In genomic region chr16:87039861-87040260, GRCm38 (mm10) we compare ENCODE assay signal across 27 mouse cellular contexts.
A peak's percentile ranks its signal among the peaks of the same experiment; 100 is the strongest.
DNase-seq lines count a peak whose midpoint lies in the region; ATAC-seq and TF ChIP-seq lines count a peak whose summit lies in the region.
"Had no signal": no experiment of that assay in that cellular context is flagged by ENCODE, and none has a peak within 500 bp of the region (broad histone marks: within the 10 kb centered on the region; RNA-seq: fewer than 3 reads in every experiment).

No protein-coding gene starts in this region.

- 85% methylated on average over 1 of the region's 1 CpGs for WGBS in intestine, embryonic 14.5 days
- WGBS in intestine, postnatal 0 days, result 54% methylated on average over 1 of the region's 1 CpGs
- 80% methylated on average over 1 of the region's 1 CpGs for WGBS in embryonic facial prominence, embryonic 10.5 days

- H3K9me3 ChIP-seq in intestine, embryonic 14.5 days (ENCODE audit: control insufficient read depth, low read length), result no peaks in the 10 kb centered on the region
- no peaks in the 10 kb centered on the region for H3K9me3 ChIP-seq in intestine, postnatal 0 days (ENCODE audit: control insufficient read depth)
- no peaks in the 10 kb centered on the region for H3K9me3 ChIP-seq in embryonic facial prominence, embryonic 10.5 days
- H3K9me3 ChIP-seq: G1E; heart, embryonic 10.5 days; heart, embryonic 13.5 days had no signal

- H3K36me3 ChIP-seq in intestine, embryonic 14.5 days (ENCODE audit: control insufficient read depth, insufficient read depth, low read length), result no peaks in the 10 kb centered on the region
- H3K36me3 ChIP-seq in intestine, postnatal 0 days (ENCODE audit: control insufficient read depth, insufficient read depth), result no peaks in the 10 kb centered on the region
- no peaks in the 10 kb centered on the region for H3K36me3 ChIP-seq in embryonic facial prominence, embryonic 10.5 days (replicated peaks)
- H3K36me3 ChIP-seq: G1E; heart, embryonic 10.5 days; heart, embryonic 13.5 days had no signal

- no peak for TF ChIP-seq CTCF in intestine, postnatal 0 days (IDR thresholded peaks at IDR 0.05; ENCODE audit: low read depth)

- H3K4me3 ChIP-seq in brown adipose tissue, adult 24 weeks (ENCODE audit: insufficient read depth, low read depth, low read length), result no peak overlapping the region
- H3K4me3 ChIP-seq in intestine, embryonic 14.5 days (ENCODE audit: low read depth, low read length), result no peak overlapping the region
- no peak overlapping the region for H3K4me3 ChIP-seq in intestine, postnatal 0 days (ENCODE audit: low read depth, low read length)
- H3K4me3 ChIP-seq in embryonic facial prominence, embryonic 10.5 days, result no peak overlapping the region
- H3K4me3 ChIP-seq: heart, adult 2 months; heart, embryonic 10.5 days; heart, embryonic 13.5 days had no signal

- H3K4me1 ChIP-seq in brown adipose tissue, adult 24 weeks (ENCODE audit: control insufficient read depth, insufficient read depth, insufficient read length, low read length), result no peaks in the 10 kb centered on the region
- no peaks in the 10 kb centered on the region; the same call in 1 of the 2 replicates for H3K4me1 ChIP-seq in intestine, embryonic 14.5 days (replicated peaks; ENCODE audit: control insufficient read depth, insufficient read depth, low read length)
- no peaks in the 10 kb centered on the region for H3K4me1 ChIP-seq in intestine, postnatal 0 days (replicated peaks; ENCODE audit: control insufficient read depth, insufficient read depth, low read length)
- no peaks in the 10 kb centered on the region for H3K4me1 ChIP-seq in embryonic facial prominence, embryonic 10.5 days
- H3K4me1 ChIP-seq: heart, embryonic 10.5 days; heart, embryonic 13.5 days had no signal

- peak overlapping the region; percentile 54 for H3K27ac ChIP-seq in brown adipose tissue, adult 24 weeks (replicated peaks; ENCODE audit: low read depth, low read length)
- no peak overlapping the region for H3K27ac ChIP-seq in intestine, embryonic 14.5 days (ENCODE audit: low read depth)
- H3K27ac ChIP-seq in intestine, postnatal 0 days (ENCODE audit: low read depth, low read length), result no peak overlapping the region
- H3K27ac ChIP-seq in embryonic facial prominence, embryonic 10.5 days (replicated peaks), result no peak overlapping the region
- H3K27ac ChIP-seq: heart, adult 2 months; heart, embryonic 10.5 days; heart, embryonic 13.5 days; hindbrain, embryonic 14.5 days; hindbrain, postnatal 0 days had no signal

- no peak for DNase-seq in intestine, embryonic 14.5 days (ENCODE audit: low spot score)
- DNase-seq in Muller cell, postnatal 12 days (ENCODE audit: inconsistent ontology term), result no peak
- no peak for DNase-seq in embryonic facial prominence, embryonic 10.5 days (ENCODE audit: low spot score)
- DNase-seq: adrenal gland, adult 8-10 months; adrenal gland, postnatal 36 days; B cell, adult 2 months; cerebellum, adult 11-12 months; cerebellum, adult 8-10 months; cerebellum, postnatal 10 days; cerebellum, postnatal 36 days; embryo, embryonic 11 days; gastrocnemius, postnatal 25 days; heart, adult 2 months; heart, postnatal 14 days; heart, postnatal 4 days; kidney, adult 2 months had no signal

- H3K27me3 ChIP-seq in intestine, embryonic 14.5 days (replicated peaks; ENCODE audit: control insufficient read depth, insufficient read depth, low read length), result no peaks in the 10 kb centered on the region
- H3K27me3 ChIP-seq in intestine, postnatal 0 days (replicated peaks; ENCODE audit: control insufficient read depth, insufficient read depth, low read length), result no peaks in the 10 kb centered on the region
- no peaks in the 10 kb centered on the region for H3K27me3 ChIP-seq in embryonic facial prominence, embryonic 10.5 days (replicated peaks; ENCODE audit: low read depth, poor library complexity, severe bottlenecking)
- H3K27me3 ChIP-seq: CH12.LX; heart, embryonic 13.5 days had no signal

- H3K4me2 ChIP-seq in intestine, embryonic 14.5 days (ENCODE audit: low read length), result no peak overlapping the region
- H3K4me2 ChIP-seq in intestine, postnatal 0 days (replicated peaks; ENCODE audit: low read depth), result no peak overlapping the region
- H3K4me2 ChIP-seq: heart, embryonic 13.5 days; hindbrain, embryonic 14.5 days had no signal

- 0 out of 2 replicates have a peak, but pooled peaks have one; percentile 14 for ATAC-seq in intestine, embryonic 14.5 days (replicated peaks; ENCODE audit: low FRiP score, low TSS enrichment, low read depth)
- ATAC-seq in intestine, postnatal 0 days, result peak; percentile 84
- no peak for ATAC-seq in cerebellum, adult (ENCODE audit: insufficient number of reproducible peaks, low FRiP score, low TSS enrichment)
- ATAC-seq: forebrain, embryonic 14.5 days; hindbrain, postnatal 0 days; inflammation-experienced regulatory T-cells, adult 6 months had no signal

- no peak overlapping the region for H3K9ac ChIP-seq in intestine, embryonic 14.5 days (ENCODE audit: low read length)
- H3K9ac ChIP-seq in intestine, postnatal 0 days (ENCODE audit: low read depth, low read length), result no peak overlapping the region
- H3K9ac ChIP-seq: heart, embryonic 13.5 days; hindbrain, embryonic 14.5 days had no signal
